Mouse (Mus musculus): ENCODE results near the gene Cyp2s1. TPM values are rescaled to one million over a fixed set of nuclear protein-coding genes. Genes with fewer than 3 reads are reported as not detected.

The Cyp2s1 gene
- polyA plus RNA-seq (2017; shearing (Covaris generic)): 7.3 TPM

GRCm38 (mm10) chr7:25816241-25816919 lies at the start of gene Cyp2s1:
TSS of gene Cyp2s1 (minus strand) at chr7:25816913.

GRCm38 (mm10) chr7:25788220-25789128 lies 28.2 kb downstream of the Cyp2s1 start, which contains the start of gene Axl:
TSS of gene Axl (minus strand) at chr7:25788705.

GRCm38 (mm10) chr7:25754738-25755467 lies 61.8 kb downstream of the Cyp2s1 start, which contains the start of gene Hnrnpul1:
TSS of gene Hnrnpul1 (minus strand) at chr7:25754757.

Other genes starting within 250 kb of the Cyp2s1 start
- not detected for gene Erich4, start 201.0 kb downstream of the Cyp2s1 start, polyA plus RNA-seq (2017; shearing (Covaris generic))
- 89.7 TPM for gene Dmac2, start 197.5 kb downstream of the Cyp2s1 start, polyA plus RNA-seq (2017; shearing (Covaris generic))
- 0.33 TPM for gene B3gnt8, start 190.3 kb downstream of the Cyp2s1 start, polyA plus RNA-seq (2017; shearing (Covaris generic))
- gene Bckdha, start 157.9 kb downstream of the Cyp2s1 start, polyA plus RNA-seq (2017; shearing (Covaris generic)): 65.1 TPM
- gene Exosc5, start 157.7 kb downstream of the Cyp2s1 start, polyA plus RNA-seq (2017; shearing (Covaris generic)): 151 TPM
- gene Tmem91, start 141.7 kb downstream of the Cyp2s1 start, polyA plus RNA-seq (2017; shearing (Covaris generic)): 6.6 TPM
- 55.3 TPM for gene B9d2, start 136.1 kb downstream of the Cyp2s1 start, polyA plus RNA-seq (2017; shearing (Covaris generic))
- 48.8 TPM for gene Tgfb1, start 129.9 kb downstream of the Cyp2s1 start, polyA plus RNA-seq (2017; shearing (Covaris generic))
- gene Ccdc97, start 97.8 kb downstream of the Cyp2s1 start, polyA plus RNA-seq (2017; shearing (Covaris generic)): 81.3 TPM
- 45.4 TPM for gene Hnrnpul1, start 62.2 kb downstream of the Cyp2s1 start, polyA plus RNA-seq (2017; shearing (Covaris generic))
- gene Axl, start 28.2 kb downstream of the Cyp2s1 start, polyA plus RNA-seq (2017; shearing (Covaris generic)): 31.8 TPM
- not detected for gene Cyp2b10, start 80.7 kb upstream of the Cyp2s1 start, polyA plus RNA-seq (2017; shearing (Covaris generic))
- gene Cyp2b13, start 244.6 kb upstream of the Cyp2s1 start, polyA plus RNA-seq (2017; shearing (Covaris generic)): not detected